Mouse (Mus musculus): ENCODE data around the gene Zfp36l2. TPM values are rescaled to one million over a fixed set of nuclear protein-coding genes. Genes with fewer than 3 reads are reported as not detected.
"Not testable (repeated sequence)": the region's sequence is repeated elsewhere in the genome, so short reads cannot be mapped to it uniquely, and the experiment has no call there.

Gene Zfp36l2
- polyA plus RNA-seq, 1 experiment from 2014 or later, result 9.6 TPM

- no peaks in the 10 kb centered on the region for H3K27me3 ChIP-seq (ENCODE audit: control insufficient read depth, insufficient read depth, low read length)
- WGBS (ENCODE audit: insufficient replicate concordance), result 73% methylated on average over 4 of the region's 4 CpGs
- H3K4me2 ChIP-seq, result no peak overlapping the region
- peak overlapping the region; percentile 65 for H3K27ac ChIP-seq (ENCODE audit: low read depth, low read length)
- 0 out of 2 replicates have a peak overlapping the region, but pooled peaks have one; percentile 24 for H3K9ac ChIP-seq (ENCODE audit: low read depth, low read length)
- ATAC-seq (replicated peaks; ENCODE audit: insufficient number of reproducible peaks, low FRiP score, low TSS enrichment), result no peak
- peaks cover 40% of the 10 kb centered on the region for H3K4me1 ChIP-seq (ENCODE audit: control insufficient read depth, insufficient read depth, low read length)
- no peaks in the 10 kb centered on the region for H3K9me3 ChIP-seq (replicated peaks; ENCODE audit: control insufficient read depth, low read length)
- H3K4me3 ChIP-seq (ENCODE audit: low read depth, low read length), result no peak overlapping the region
- 0 out of 2 replicates have a peak, but pooled peaks cover 3% of the 10 kb centered on the region for H3K36me3 ChIP-seq (ENCODE audit: control insufficient read depth, insufficient read depth, low read length)
Observed at GRCm38 (mm10) chr17:84191946-84192345, 4.2 kb upstream of the Zfp36l2 start.

GRCm38 (mm10) chr17:84190885-84191284 is 3.1 kb upstream of the Zfp36l2 start:
- 0 out of 2 replicates have a peak overlapping the region, but pooled peaks have one; percentile 24 for H3K9ac ChIP-seq (ENCODE audit: low read depth, low read length)
- no peaks in the 10 kb centered on the region for H3K9me3 ChIP-seq (replicated peaks; ENCODE audit: control insufficient read depth, low read length)
- 0 out of 2 replicates have a peak, but pooled peaks cover 5% of the 10 kb centered on the region for H3K36me3 ChIP-seq (ENCODE audit: control insufficient read depth, insufficient read depth, low read length)
- 28% methylated on average over 8 of the region's 8 CpGs for WGBS (ENCODE audit: insufficient replicate concordance)
- H3K4me2 ChIP-seq, result no peak overlapping the region
- no peak for ATAC-seq (replicated peaks; ENCODE audit: insufficient number of reproducible peaks, low FRiP score, low TSS enrichment)
- no peak overlapping the region for H3K4me3 ChIP-seq (ENCODE audit: low read depth, low read length)
- no peak overlapping the region for H3K27ac ChIP-seq (ENCODE audit: low read depth, low read length)
- no peaks in the 10 kb centered on the region for H3K27me3 ChIP-seq (ENCODE audit: control insufficient read depth, insufficient read depth, low read length)
- peaks cover 45% of the 10 kb centered on the region for H3K4me1 ChIP-seq (ENCODE audit: control insufficient read depth, insufficient read depth, low read length)

GRCm38 (mm10) chr17:84189127-84189854 is 1.5 kb upstream of the Zfp36l2 start:
- H3K9ac ChIP-seq (ENCODE audit: low read depth, low read length), result peak overlapping the region; percentile 76
- no peaks in the 10 kb centered on the region for H3K9me3 ChIP-seq (replicated peaks; ENCODE audit: control insufficient read depth, low read length)
- H3K4me2 ChIP-seq, result peak overlapping the region; percentile 94
- peaks cover 36% of the 10 kb centered on the region for H3K4me1 ChIP-seq (ENCODE audit: control insufficient read depth, insufficient read depth, low read length)
- no peak for ATAC-seq (replicated peaks; ENCODE audit: insufficient number of reproducible peaks, low FRiP score, low TSS enrichment)
- H3K4me3 ChIP-seq (ENCODE audit: low read depth, low read length), result peak overlapping the region; percentile 66
- 77% methylated on average over 5 of the region's 5 CpGs for WGBS (ENCODE audit: insufficient replicate concordance)
- H3K27ac ChIP-seq (ENCODE audit: low read depth, low read length), result peak overlapping the region; percentile 99
- H3K36me3 ChIP-seq (ENCODE audit: control insufficient read depth, insufficient read depth, low read length), result peaks cover 5% of the 10 kb centered on the region; the same call in 1 of the 2 replicates
- H3K27me3 ChIP-seq (ENCODE audit: control insufficient read depth, insufficient read depth, low read length), result no peaks in the 10 kb centered on the region

GRCm38 (mm10) chr17:84188374-84188961 is 721 bp upstream of the Zfp36l2 start:
- Histone ChIP-seq H3K9me3 (replicated peaks; ENCODE audit: control insufficient read depth, low read length) (no peaks in the 10 kb centered on the region), H3K36me3 (ENCODE audit: control insufficient read depth, insufficient read depth, low read length) (peaks cover 5% of the 10 kb centered on the region; the same call in 1 of the 2 replicates), H3K4me3 (ENCODE audit: low read depth, low read length) (peak overlapping the region; percentile 66), H3K4me2 (peak overlapping the region; percentile 94), H3K4me1 (ENCODE audit: control insufficient read depth, insufficient read depth, low read length) (peaks cover 35% of the 10 kb centered on the region), H3K27ac (ENCODE audit: low read depth, low read length) (peak overlapping the region; percentile 99), H3K9ac (ENCODE audit: low read depth, low read length) (peak overlapping the region; percentile 76), H3K27me3 (ENCODE audit: control insufficient read depth, insufficient read depth, low read length) (no peaks in the 10 kb centered on the region)
- peak; percentile 87 for ATAC-seq (replicated peaks; ENCODE audit: insufficient number of reproducible peaks, low FRiP score, low TSS enrichment)
- WGBS (ENCODE audit: insufficient replicate concordance), result 1% methylated on average over 37 of the region's 38 CpGs

- Histone ChIP-seq H3K4me3 (ENCODE audit: low read depth, low read length) (peak overlapping the region; percentile 68), H3K9ac (ENCODE audit: low read depth, low read length) (peak overlapping the region; percentile 85), H3K4me1 (ENCODE audit: control insufficient read depth, insufficient read depth, low read length) (peaks cover 46% of the 10 kb centered on the region), H3K4me2 (peak overlapping the region; percentile 94), H3K27ac (ENCODE audit: low read depth, low read length) (peak overlapping the region; percentile 99)
- not testable (repeated sequence) for H3K36me3 ChIP-seq (ENCODE audit: control insufficient read depth, insufficient read depth, low read length); H3K27me3 ChIP-seq (ENCODE audit: control insufficient read depth, insufficient read depth, low read length); H3K9me3 ChIP-seq (replicated peaks; ENCODE audit: control insufficient read depth, low read length)
- 0% methylated on average over 11 of the region's 37 CpGs for WGBS (ENCODE audit: insufficient replicate concordance)
- ATAC-seq (replicated peaks; ENCODE audit: insufficient number of reproducible peaks, low FRiP score, low TSS enrichment), result peak; percentile 27
Observed at GRCm38 (mm10) chr17:84187264-84187663, 483 bp downstream of the Zfp36l2 start.

GRCm38 (mm10) chr17:84186451-84187202 is 1.1 kb downstream of the Zfp36l2 start:
- Histone ChIP-seq H3K4me3 (ENCODE audit: low read depth, low read length) (peak overlapping the region; percentile 68), H3K9me3 (replicated peaks; ENCODE audit: control insufficient read depth, low read length) (no peaks in the 10 kb centered on the region), H3K9ac (ENCODE audit: low read depth, low read length) (peak overlapping the region; percentile 85), H3K27ac (ENCODE audit: low read depth, low read length) (peak overlapping the region; percentile 78), H3K4me2 (peak overlapping the region; percentile 75), H3K27me3 (ENCODE audit: control insufficient read depth, insufficient read depth, low read length) (no peaks in the 10 kb centered on the region), H3K36me3 (ENCODE audit: control insufficient read depth, insufficient read depth, low read length) (peaks cover 2% of the 10 kb centered on the region; the same call in 1 of the 2 replicates), H3K4me1 (ENCODE audit: control insufficient read depth, insufficient read depth, low read length) (peaks cover 47% of the 10 kb centered on the region)
- no peak for ATAC-seq (replicated peaks; ENCODE audit: insufficient number of reproducible peaks, low FRiP score, low TSS enrichment)
- under 1% methylated on average over 77 of the region's 80 CpGs for WGBS (ENCODE audit: insufficient replicate concordance)

- H3K27ac ChIP-seq (ENCODE audit: low read depth, low read length), result peak overlapping the region; percentile 78
- no peaks in the 10 kb centered on the region for H3K9me3 ChIP-seq (replicated peaks; ENCODE audit: control insufficient read depth, low read length)
- no peaks in the 10 kb centered on the region for H3K27me3 ChIP-seq (ENCODE audit: control insufficient read depth, insufficient read depth, low read length)
- peak overlapping the region; percentile 85 for H3K9ac ChIP-seq (ENCODE audit: low read depth, low read length)
- under 1% methylated on average over 87 of the region's 108 CpGs for WGBS (ENCODE audit: insufficient replicate concordance)
- ATAC-seq (replicated peaks; ENCODE audit: insufficient number of reproducible peaks, low FRiP score, low TSS enrichment), result no peak
- H3K4me2 ChIP-seq, result peak overlapping the region; percentile 75
- H3K36me3 ChIP-seq (ENCODE audit: control insufficient read depth, insufficient read depth, low read length), result peaks cover 2% of the 10 kb centered on the region; the same call in 1 of the 2 replicates
- H3K4me3 ChIP-seq (ENCODE audit: low read depth, low read length), result peak overlapping the region; percentile 68
- peaks cover 51% of the 10 kb centered on the region for H3K4me1 ChIP-seq (ENCODE audit: control insufficient read depth, insufficient read depth, low read length)
Observed at GRCm38 (mm10) chr17:84185581-84186450, 1.9 kb downstream of the Zfp36l2 start.
